Mouse (Mus musculus): Measurements from ENCODE around the gene Igf2bp3.

Gene Igf2bp3

GRCm38 (mm10) chr6:49073304-49074116 lies 141.2 kb downstream of the Igf2bp3 start, which contains the start of gene Malsu1:
Malsu1 (plus strand) TSS chr6:49073795.
- DNase-seq (ENCODE audit: low read depth): peak; percentile 88

GRCm38 (mm10) chr6:49068361-49068760 lies 146.4 kb downstream of the Igf2bp3 start:
- no peak for DNase-seq (ENCODE audit: low read depth)

GRCm38 (mm10) chr6:49057053-49058021 lies 157.4 kb downstream of the Igf2bp3 start:
- DNase-seq (ENCODE audit: low read depth): peak; percentile 74

GRCm38 (mm10) chr6:49056009-49056408 lies 158.7 kb downstream of the Igf2bp3 start:
- DNase-seq (ENCODE audit: low read depth): no peak

GRCm38 (mm10) chr6:49055256-49055733 lies 159.5 kb downstream of the Igf2bp3 start:
- no peak for DNase-seq (ENCODE audit: low read depth)

GRCm38 (mm10) chr6:49052191-49052590 lies 162.6 kb downstream of the Igf2bp3 start:
- DNase-seq (ENCODE audit: low read depth): no peak

DNA sequence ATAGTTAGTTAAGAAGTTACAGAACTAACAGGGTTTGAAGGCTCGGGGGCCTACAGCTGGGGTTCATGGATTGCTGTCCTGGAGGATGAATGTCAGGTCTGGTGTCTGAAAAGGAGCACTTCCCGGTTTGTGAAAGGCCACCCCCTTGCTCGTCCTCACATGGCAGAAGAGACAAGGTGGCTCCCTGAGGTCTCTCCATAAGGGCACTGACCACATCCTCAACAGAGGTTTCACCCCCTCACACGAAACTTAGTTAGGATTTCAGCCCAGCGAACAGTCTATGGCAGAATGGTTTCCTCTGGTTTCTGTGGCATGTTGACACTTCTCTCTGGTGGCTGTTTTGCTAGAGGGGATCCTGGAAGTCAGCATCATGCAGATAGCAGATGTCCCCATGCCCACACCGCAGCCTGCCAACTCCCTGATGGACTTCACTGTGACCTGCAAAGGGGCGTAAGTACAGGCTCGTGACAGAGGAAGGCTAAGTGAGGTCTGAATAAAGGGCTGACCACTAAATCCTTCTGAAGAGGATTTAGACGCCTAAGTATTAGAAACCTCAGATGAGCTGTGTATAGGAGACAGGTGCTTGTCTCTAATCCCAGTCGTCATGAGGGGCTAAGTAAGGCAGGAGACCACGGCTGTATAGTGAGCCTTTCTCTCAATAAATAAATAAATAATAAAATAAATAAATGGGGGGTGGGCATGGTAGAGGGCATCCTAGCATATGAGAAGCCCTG lies 163.9 kb downstream of the Igf2bp3 start:
- DNase-seq (ENCODE audit: low read depth): no peak

- DNase-seq (ENCODE audit: low read depth): no peak
These were observed 166.4 kb downstream of the Igf2bp3 start for GRCm38 (mm10) chr6:49048395-49048794.

DNA sequence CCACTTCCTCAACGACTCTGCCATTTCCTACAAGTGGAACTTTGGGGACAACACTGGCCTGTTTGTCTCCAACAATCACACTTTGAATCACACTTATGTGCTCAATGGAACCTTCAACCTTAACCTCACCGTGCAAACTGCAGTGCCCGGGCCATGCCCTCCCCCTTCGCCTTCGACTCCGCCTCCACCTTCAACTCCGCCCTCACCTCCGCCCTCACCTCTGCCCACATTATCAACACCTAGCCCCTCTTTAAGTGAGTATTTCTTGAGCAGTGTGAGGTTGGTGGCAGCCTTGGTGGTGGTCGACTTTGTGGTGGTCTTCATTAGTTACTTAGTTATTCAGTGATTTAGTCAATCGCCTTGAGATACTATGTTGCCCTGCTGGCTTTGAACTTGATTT lies 166.9 kb downstream of the Igf2bp3 start:
- DNase-seq (ENCODE audit: low read depth): no peak

GRCm38 (mm10) chr6:49046976-49047375 lies 167.8 kb downstream of the Igf2bp3 start:
- no peak for DNase-seq (ENCODE audit: low read depth)

DNA sequence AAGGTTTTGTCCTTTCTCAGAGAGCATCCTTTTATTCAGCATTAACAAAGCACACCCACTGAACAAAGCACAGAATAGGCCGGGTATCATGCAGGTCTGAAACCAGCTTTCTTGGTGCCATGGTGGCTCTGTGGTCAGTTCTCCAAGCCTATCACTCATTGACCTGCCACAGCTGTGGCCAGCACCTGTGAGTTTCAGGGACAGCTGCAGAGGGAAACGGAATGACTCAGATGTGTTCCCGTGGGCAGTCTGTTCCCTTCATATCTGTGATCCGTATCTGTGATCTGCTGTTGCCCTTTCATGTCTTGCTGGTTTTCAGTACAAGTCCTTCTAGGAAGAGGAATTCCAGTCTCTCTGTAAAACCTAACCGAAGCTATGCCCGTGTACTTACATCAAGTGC lies 168.3 kb downstream of the Igf2bp3 start:
- DNase-seq (ENCODE audit: low read depth): no peak

DNA sequence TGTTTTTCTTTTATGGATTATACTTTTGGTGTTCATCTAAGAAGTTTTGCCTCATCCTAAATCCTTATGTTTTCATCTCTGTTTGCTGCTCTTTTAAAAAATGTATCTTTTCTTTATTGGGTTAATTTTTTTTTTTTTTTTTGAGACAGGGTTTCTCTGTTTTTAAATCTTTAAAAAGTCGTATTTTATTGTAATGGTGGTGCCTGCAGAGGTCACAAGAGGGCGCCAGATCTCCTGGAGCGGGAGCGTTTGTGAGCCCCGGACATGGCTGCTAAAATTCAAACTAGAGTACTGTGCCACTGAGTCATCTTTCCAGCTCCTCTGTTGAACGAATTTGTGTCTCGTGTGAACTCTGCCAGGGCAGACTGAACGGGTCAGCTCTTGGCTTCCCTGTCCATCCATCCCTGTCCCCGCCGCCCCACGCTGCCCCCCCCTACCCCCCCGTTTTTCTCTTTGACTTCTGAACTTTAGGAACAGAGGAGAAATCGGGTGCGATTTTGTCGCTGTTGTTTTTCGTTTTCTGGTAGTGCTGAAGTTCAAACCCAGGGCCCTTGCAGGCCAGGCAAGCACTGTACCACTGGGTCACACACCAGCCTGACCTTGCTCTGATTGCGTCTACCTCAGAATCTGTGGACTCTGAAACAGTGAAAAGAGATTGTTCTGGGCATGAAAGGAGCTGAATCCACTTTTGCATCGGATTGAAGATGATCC lies 175.1 kb downstream of the Igf2bp3 start:
- peak; percentile 60 for DNase-seq (ENCODE audit: low read depth)

GRCm38 (mm10) chr6:49037268-49037662 lies 177.5 kb downstream of the Igf2bp3 start:
- DNase-seq (ENCODE audit: low read depth): no peak

GRCm38 (mm10) chr6:49036275-49037267 lies 178.2 kb downstream of the Igf2bp3 start, which contains the start of gene Gpnmb:
Gpnmb (plus strand) TSS chr6:49036546.
- no peak for DNase-seq (ENCODE audit: low read depth)

All from c-Kit-positive CD71-negative TER-119-negative erythroid progenitor cells, embryonic 14.5 days (primary cell).